Mouse (Mus musculus): ENCODE data around the gene Rabif. TPM values are rescaled to one million over a fixed set of nuclear protein-coding genes. Genes with fewer than 3 reads are reported as not detected.

Gene Rabif
- total and polyA plus RNA-seq, 3 experiments: 12.5 to 23.4 (median 22.9) TPM

GRCm38 (mm10) chr1:134551869-134552268, 57.4 kb downstream of the Rabif start:
- H3K9ac ChIP-seq (ENCODE audit: insufficient read depth, low read depth): no peak overlapping the region
- no peak overlapping the region for H3K27ac ChIP-seq (ENCODE audit: insufficient read depth, low read depth)
- no peaks in the 10 kb centered on the region for H3K9me3 ChIP-seq (replicated peaks; ENCODE audit: low read length)
- H3K4me2 ChIP-seq (ENCODE audit: insufficient read depth, low read depth, poor library complexity, severe bottlenecking): no peak overlapping the region
- dilution Hi-C loops (cut with MboI; ENCODE audit: extremely low pct_ligation_motif_present, extremely low pct_unique_long_range_greater_than_20kb, low sequenced_read_pairs): no loop called here
- in situ Hi-C loops (cut with MboI; ENCODE audit: low pct_ligation_motif_present, low pct_unique_long_range_greater_than_20kb, low sequenced_read_pairs): no loop called here
- no peaks in the 10 kb centered on the region for H3K79me2 ChIP-seq (replicated peaks; ENCODE audit: control insufficient read depth, extremely low read depth, insufficient read depth, poor library complexity, severe bottlenecking)
- H3K4me3 ChIP-seq (replicated peaks in 1 of 3; ENCODE audit: low read depth in 2 of 3, low read length in 2 of 3, poor library complexity in 1 of 3): no peak overlapping the region
- TF ChIP-seq HCFC1 (IDR thresholded peaks at IDR 0.05; ENCODE audit: low read depth, low read length) (no peak), ZNF384 (IDR thresholded peaks at IDR 0.05; ENCODE audit: low read depth, low read length) (no peak), POLR2A (IDR thresholded peaks at IDR 0.05; ENCODE audit: low read depth, low read length) (no peak), SMC3 (IDR thresholded peaks at IDR 0.05; ENCODE audit: low read depth, low read length) (no peak), USF2 (conservative IDR thresholded peaks at IDR 0.05; ENCODE audit: low read depth, low read length) (no peak), SIN3A (IDR thresholded peaks at IDR 0.05; ENCODE audit: low read length) (no peak), TCF12 (IDR thresholded peaks at IDR 0.05; ENCODE audit: low read depth, low read length) (no peak)
- H3K36me3 ChIP-seq (replicated peaks in 1 of 2; ENCODE audit: control insufficient read depth in 1 of 2, insufficient read depth in 1 of 2, low read length in 1 of 2): no peaks in the 10 kb centered on the region
- peaks cover 2% of the 10 kb centered on the region in 2 experiments; a peak in 1 of 4 replicates for H3K4me1 ChIP-seq (ENCODE audit: control insufficient read depth in 1 of 2, insufficient read depth in 2 of 2)
- peaks cover 32% of the 10 kb centered on the region for H3K27me3 ChIP-seq (replicated peaks)
- no peak for DNase-seq (ENCODE audit: extremely low read depth)

DNA sequence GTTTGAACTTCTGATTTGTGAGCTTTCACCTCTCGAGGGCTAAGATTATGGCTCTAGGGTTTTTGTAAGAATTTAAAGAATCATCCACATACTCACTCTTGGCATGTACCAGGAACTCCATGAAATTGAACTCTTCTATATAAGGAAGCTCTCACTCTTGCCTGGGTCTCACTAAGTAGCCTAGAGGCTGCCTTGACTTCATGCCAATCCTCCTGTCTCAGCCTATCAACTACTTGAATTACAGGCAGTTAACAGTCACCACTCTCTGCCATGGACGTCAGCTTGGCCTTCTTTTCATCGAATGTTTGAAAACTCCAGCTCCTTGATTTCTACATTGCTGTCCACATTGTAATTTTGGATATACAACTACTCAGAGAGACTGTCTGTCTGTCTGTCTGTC, 57.9 kb downstream of the Rabif start:
- Histone ChIP-seq H3K4me1 (ENCODE audit: control insufficient read depth in 1 of 2, insufficient read depth in 2 of 2) (peaks cover 2 to 7% of the 10 kb centered on the region in 2 experiments; a peak in 2 of 4 replicates), H3K4me2 (ENCODE audit: insufficient read depth, low read depth, poor library complexity, severe bottlenecking) (no peak overlapping the region), H3K4me3 (replicated peaks in 1 of 3; ENCODE audit: low read depth in 2 of 3, low read length in 2 of 3, poor library complexity in 1 of 3) (no peak overlapping the region), H3K79me2 (replicated peaks; ENCODE audit: control insufficient read depth, extremely low read depth, insufficient read depth, poor library complexity, severe bottlenecking) (no peaks in the 10 kb centered on the region), H3K36me3 (replicated peaks in 1 of 2; ENCODE audit: control insufficient read depth in 1 of 2, insufficient read depth in 1 of 2, low read length in 1 of 2) (no peaks in the 10 kb centered on the region), H3K9me3 (replicated peaks; ENCODE audit: low read length) (no peaks in the 10 kb centered on the region), H3K9ac (ENCODE audit: insufficient read depth, low read depth) (no peak overlapping the region), H3K27me3 (replicated peaks) (peaks cover 27% of the 10 kb centered on the region), H3K27ac (ENCODE audit: insufficient read depth, low read depth) (no peak overlapping the region)
- TF ChIP-seq RCOR1 (conservative IDR thresholded peaks at IDR 0.05; ENCODE audit: low read depth, low read length) (no peak), RAD21 (IDR thresholded peaks at IDR 0.05; ENCODE audit: low read depth, low read length) (no peak), IRF4 (IDR thresholded peaks at IDR 0.05; ENCODE audit: low read depth, low read length) (no peak), EP300 (IDR thresholded peaks at IDR 0.05; ENCODE audit: low read length) (no peak)
- in situ Hi-C loops (cut with MboI; ENCODE audit: low pct_ligation_motif_present, low pct_unique_long_range_greater_than_20kb, low sequenced_read_pairs) (no loop called here), dilution Hi-C loops (cut with MboI; ENCODE audit: extremely low pct_ligation_motif_present, extremely low pct_unique_long_range_greater_than_20kb, low sequenced_read_pairs) (no loop called here)
- DNase-seq (ENCODE audit: extremely low read depth): no peak

DNA sequence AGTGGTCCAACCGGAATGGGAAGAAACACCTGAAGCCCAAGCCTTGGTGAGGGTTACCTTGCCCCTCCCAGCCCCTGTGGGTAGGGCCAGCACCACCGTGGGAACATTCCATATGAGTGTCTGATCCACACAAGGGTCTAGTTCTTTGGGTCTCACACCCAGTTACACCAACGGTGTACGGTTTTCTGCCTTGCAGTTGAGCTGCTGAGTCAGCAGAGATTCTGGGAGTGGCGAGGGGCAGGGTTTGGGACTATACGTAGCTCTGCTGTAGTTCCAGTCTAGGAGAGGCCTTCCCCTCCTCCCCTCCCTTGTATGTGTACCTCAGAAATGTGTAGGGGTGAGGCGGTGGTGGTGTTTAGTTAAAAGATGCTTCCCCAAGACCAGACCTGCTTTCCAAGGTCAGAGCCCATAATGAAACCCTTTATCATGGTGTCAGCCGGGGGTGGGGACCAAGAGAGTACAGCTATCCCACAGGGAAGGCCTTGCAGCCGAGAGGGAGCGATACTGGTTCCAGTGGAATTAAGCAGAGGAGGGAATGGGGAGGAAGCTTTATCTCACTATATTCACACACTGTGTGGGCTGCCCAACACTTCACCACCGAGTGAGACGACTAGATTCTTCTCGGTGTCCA, 60.9 kb downstream of the Rabif start:
- no peak overlapping the region for H3K4me2 ChIP-seq (ENCODE audit: insufficient read depth, low read depth, poor library complexity, severe bottlenecking)
- DNase-seq (ENCODE audit: extremely low read depth): no peak
- in situ Hi-C loops (cut with MboI; ENCODE audit: low pct_ligation_motif_present, low pct_unique_long_range_greater_than_20kb, low sequenced_read_pairs): no loop called here
- dilution Hi-C loops (cut with MboI; ENCODE audit: extremely low pct_ligation_motif_present, extremely low pct_unique_long_range_greater_than_20kb, low sequenced_read_pairs): no loop called here
- no peak overlapping the region for H3K9ac ChIP-seq (ENCODE audit: insufficient read depth, low read depth)
- H3K27ac ChIP-seq (ENCODE audit: insufficient read depth, low read depth): no peak overlapping the region
- H3K4me3 ChIP-seq (replicated peaks in 1 of 3; ENCODE audit: low read depth in 2 of 3, low read length in 2 of 3, poor library complexity in 1 of 3): no peak overlapping the region
- H3K27me3 ChIP-seq (replicated peaks): peaks cover 42% of the 10 kb centered on the region
- H3K9me3 ChIP-seq (replicated peaks; ENCODE audit: low read length): no peaks in the 10 kb centered on the region
- TF ChIP-seq MAFK (IDR thresholded peaks at IDR 0.05; ENCODE audit: insufficient replicate concordance, low read length) (peak; percentile 67; the same call in 1 of the 2 replicates), USF2 (conservative IDR thresholded peaks at IDR 0.05; ENCODE audit: low read depth, low read length) (no peak), BHLHE40 (IDR thresholded peaks at IDR 0.05; ENCODE audit: low read depth, low read length) (no peak)
- no peaks in the 10 kb centered on the region for H3K36me3 ChIP-seq (replicated peaks in 1 of 2; ENCODE audit: control insufficient read depth in 1 of 2, insufficient read depth in 1 of 2, low read length in 1 of 2)
- peaks cover 1% of the 10 kb centered on the region; the same call in 1 of the 2 replicates for H3K79me2 ChIP-seq (replicated peaks; ENCODE audit: control insufficient read depth, extremely low read depth, insufficient read depth, poor library complexity, severe bottlenecking)
- peaks cover 2 to 13% of the 10 kb centered on the region in 2 experiments; a peak in 2 of 4 replicates for H3K4me1 ChIP-seq (ENCODE audit: control insufficient read depth in 1 of 2, insufficient read depth in 2 of 2)
